Mouse (Mus musculus) neutrophil, adult 5-6 weeks (primary cell): ENCODE data around the gene Pbdc1. TPM values are rescaled to one million over a fixed set of nuclear protein-coding genes. Genes with fewer than 3 reads are reported as not detected.
A peak's percentile ranks its signal among the peaks of the same experiment; 100 is the strongest.
"Not testable (repeated sequence)": the region's sequence is repeated elsewhere in the genome, so short reads cannot be mapped to it uniquely, and the experiment has no call there.

Source experiments
- ATAC-seq: fragments of 151-379, 151-347 bp; 2 replicates; pipeline ENCODE4 v1.8.0; 2017; ENCODE audit warnings: mild to moderate bottlenecking, moderate TSS enrichment; ENCODE audit not compliant: insufficient number of reproducible peaks, poor library complexity, low FRiP score, severe bottlenecking; ENCODE audit errors: extremely low read depth
- total RNA-seq: library from RNA; stranded (forward); fragments of 200-1000 nt; gene quantifications from 2 replicates; pipeline ENCODE4 v1.2.3, GENCODE M21; 2017

The Pbdc1 gene
- 18.5 and 20.4 TPM in 2 replicates for total RNA-seq

GRCm38 (mm10) chrX:105079615-105080092 lies at the start of gene Pbdc1:
TSS of gene Pbdc1 (plus strand) at chrX:105079756.
- ATAC-seq: peak; percentile 100

- no peak for ATAC-seq
Observed at GRCm38 (mm10) chrX:105037666-105038065, 41.9 kb upstream of the Pbdc1 start.

- peak; percentile 73 for ATAC-seq
Observed at GRCm38 (mm10) chrX:105064294-105064693, 15.3 kb upstream of the Pbdc1 start.

GRCm38 (mm10) chrX:105064801-105065200 lies 14.8 kb upstream of the Pbdc1 start:
- peak; percentile 97 for ATAC-seq

- ATAC-seq: peak; percentile 89
Observed at GRCm38 (mm10) chrX:105069671-105070503, 9.7 kb upstream of the Pbdc1 start.

- ATAC-seq: no peak
Observed at GRCm38 (mm10) chrX:105079151-105079550, 405 bp upstream of the Pbdc1 start.

GRCm38 (mm10) chrX:105080096-105080495 lies 540 bp downstream of the Pbdc1 start:
- ATAC-seq: no peak

GRCm38 (mm10) chrX:105083013-105083412 lies 3.5 kb downstream of the Pbdc1 start:
- ATAC-seq: not testable (repeated sequence)

- 0 out of 2 replicates have a peak, but pooled peaks have one; percentile 56 for ATAC-seq
Observed at GRCm38 (mm10) chrX:105104175-105104574, 24.6 kb downstream of the Pbdc1 start.

- no peak for ATAC-seq
Observed at GRCm38 (mm10) chrX:105114994-105115393, 35.4 kb downstream of the Pbdc1 start.

- 0 out of 2 replicates have a peak, but pooled peaks have one; percentile 16 for ATAC-seq
Observed at GRCm38 (mm10) chrX:105120275-105121226, 41.0 kb downstream of the Pbdc1 start, which contains the start of gene Magee1. TSS of gene Magee1 (plus strand) at chrX:105120378.

GRCm38 (mm10) chrX:105121227-105121865 lies 41.8 kb downstream of the Pbdc1 start:
- ATAC-seq: peak; percentile 77

GRCm38 (mm10) chrX:105124903-105125302 lies 45.3 kb downstream of the Pbdc1 start:
- ATAC-seq: no peak

- no peak for ATAC-seq
Observed at GRCm38 (mm10) chrX:105151872-105152461, 72.4 kb downstream of the Pbdc1 start.

GRCm38 (mm10) chrX:105165007-105165406 lies 85.5 kb downstream of the Pbdc1 start:
- not testable (repeated sequence) for ATAC-seq
